In genomic region chr3:129256283-129256682, GRCm38 (mm10) we compare ENCODE assay signal across 9 mouse cellular contexts. TPM values are rescaled to one million over a fixed set of nuclear protein-coding genes. Genes with fewer than 3 reads are reported as not detected.
DNase-seq lines count a peak whose midpoint lies in the region; ATAC-seq and TF ChIP-seq lines count a peak whose summit lies in the region.
"Had no signal": no experiment of that assay in that cellular context is flagged by ENCODE, and none has a peak within 500 bp of the region (broad histone marks: within the 10 kb centered on the region; RNA-seq: fewer than 3 reads in every experiment).

No protein-coding gene starts in this region.

- H3K4me2 ChIP-seq in liver, embryonic 11.5 days = peak overlapping the region; percentile 39
- H3K4me2 ChIP-seq in forebrain, embryonic 13.5 days = peak overlapping the region; percentile 49
- H3K4me2 ChIP-seq in limb, embryonic 13.5 days (replicated peaks) = peak overlapping the region; percentile 53

- no peak overlapping the region for H3K4me3 ChIP-seq in liver, embryonic 11.5 days (ENCODE audit: low read depth, low read length)
- H3K4me3 ChIP-seq in forebrain, embryonic 13.5 days = peak overlapping the region; percentile 30
- peak overlapping the region; percentile 32 for H3K4me3 ChIP-seq in limb, embryonic 13.5 days
- peak overlapping the region; percentile 29 for H3K4me3 ChIP-seq in small intestine, adult 2 months (ENCODE audit: low read depth, low read length)

- TF ChIP-seq CTCF in small intestine, adult 2 months (IDR thresholded peaks at IDR 0.05; ENCODE audit: extremely low read depth, insufficient read length, insufficient replicate concordance, low read depth, low read length) = no peak

- TF ChIP-seq POLR2A in small intestine, adult 2 months (IDR thresholded peaks at IDR 0.05; ENCODE audit: low read depth, low read length) = no peak

- no peaks in the 10 kb centered on the region; the same call in 1 of the 2 replicates for H3K27me3 ChIP-seq in liver, embryonic 11.5 days (replicated peaks; ENCODE audit: control insufficient read depth, insufficient read depth, low read length)
- H3K27me3 ChIP-seq in forebrain, embryonic 13.5 days = no peaks in the 10 kb centered on the region
- 0 out of 2 replicates have a peak, but pooled peaks cover 3% of the 10 kb centered on the region for H3K27me3 ChIP-seq in limb, embryonic 13.5 days
- H3K27me3 ChIP-seq in small intestine, adult 2 months (ENCODE audit: control insufficient read depth, insufficient read depth, low read length) = no peaks in the 10 kb centered on the region

- ATAC-seq in liver, embryonic 11.5 days (replicated peaks; ENCODE audit: low FRiP score) = no peak
- peak; percentile 33; the same call in 1 of the 2 replicates for ATAC-seq in forebrain, embryonic 13.5 days
- no peak for ATAC-seq in limb, embryonic 13.5 days (ENCODE audit: low FRiP score, low read depth)
- ATAC-seq in frontal cortex, adult (ENCODE audit: low TSS enrichment) = no peak

- 52% methylated on average over 19 of the region's 19 CpGs for WGBS in liver, embryonic 11.5 days
- WGBS in forebrain, embryonic 13.5 days = 55% methylated on average over 19 of the region's 19 CpGs
- WGBS in limb, embryonic 13.5 days = 47% methylated on average over 19 of the region's 19 CpGs
- 49% methylated on average over 19 of the region's 19 CpGs for WGBS in small intestine, adult 2 months

- H3K27ac ChIP-seq in liver, embryonic 11.5 days (ENCODE audit: low read depth, low read length) = no peak overlapping the region
- H3K27ac ChIP-seq in forebrain, embryonic 13.5 days = no peak overlapping the region
- H3K27ac ChIP-seq in limb, embryonic 13.5 days = no peak overlapping the region
- no peak overlapping the region for H3K27ac ChIP-seq in small intestine, adult 2 months (ENCODE audit: insufficient read depth, low read depth, low read length)
- H3K27ac ChIP-seq: macrophage had no signal

- no peaks in the 10 kb centered on the region for H3K9me3 ChIP-seq in liver, embryonic 11.5 days (ENCODE audit: control insufficient read depth, low read length)
- no peaks in the 10 kb centered on the region for H3K9me3 ChIP-seq in forebrain, embryonic 13.5 days (replicated peaks)
- H3K9me3 ChIP-seq in limb, embryonic 13.5 days = no peaks in the 10 kb centered on the region

- no peak overlapping the region for H3K9ac ChIP-seq in liver, embryonic 11.5 days (ENCODE audit: low read depth, low read length)
- no peak overlapping the region for H3K9ac ChIP-seq in forebrain, embryonic 13.5 days
- no peak overlapping the region for H3K9ac ChIP-seq in limb, embryonic 13.5 days

- H3K4me1 ChIP-seq in liver, embryonic 11.5 days (replicated peaks; ENCODE audit: control insufficient read depth, insufficient read depth, low read length) = no peaks in the 10 kb centered on the region
- H3K4me1 ChIP-seq in forebrain, embryonic 13.5 days = no peaks in the 10 kb centered on the region
- no peaks in the 10 kb centered on the region for H3K4me1 ChIP-seq in limb, embryonic 13.5 days
- H3K4me1 ChIP-seq in small intestine, adult 2 months (ENCODE audit: control insufficient read depth, insufficient read depth, insufficient read length, low read length) = no peaks in the 10 kb centered on the region

- no peaks in the 10 kb centered on the region for H3K36me3 ChIP-seq in liver, embryonic 11.5 days (ENCODE audit: control insufficient read depth, insufficient read depth, low read length)
- no peaks in the 10 kb centered on the region for H3K36me3 ChIP-seq in forebrain, embryonic 13.5 days (ENCODE audit: poor library complexity, severe bottlenecking)
- no peaks in the 10 kb centered on the region for H3K36me3 ChIP-seq in limb, embryonic 13.5 days
- H3K36me3 ChIP-seq in small intestine, adult 2 months (ENCODE audit: control insufficient read depth, insufficient read depth, low read length) = no peaks in the 10 kb centered on the region

- DNase-seq in liver, embryonic 11.5 days (ENCODE audit: low spot score) = no peak
- no peak for DNase-seq in liver
- no peak for DNase-seq in spleen, postnatal 4 days (ENCODE audit: low spot score in 2 of 2)
- no peak for DNase-seq in layer of hippocampus, adult 18-20 months (ENCODE audit: low spot score in 2 of 2)

RNA-seq across cellular contexts. Expression of gene Pitx2, which starts 56.6 kb away (rescaled TPM):
- 17.7 and 23.1 TPM in 2 replicates for polyA plus RNA-seq in liver, embryonic 11.5 days (2014; fragmentation: Nextera tagmentation; extraction: Ambion mirVana)
- 7.2 and 22.8 TPM in 2 replicates for polyA plus RNA-seq in forebrain, embryonic 13.5 days (2015; fragmentation: Nextera tagmentation; extraction: Ambion mirVana)
- polyA plus RNA-seq in limb, embryonic 13.5 days (2015; fragmentation: Nextera tagmentation; extraction: Ambion mirVana) = 21.2 and 26.3 TPM in 2 replicates
- 4.4 and 23.8 TPM in 2 replicates for polyA plus RNA-seq in small intestine, adult 2 months (2012; rRNA removed)
- not detected for total RNA-seq in layer of hippocampus, adult 18-20 months (2021)
- polyA plus RNA-seq: macrophage had no signal
